ENCODE assay signal across 13 mouse cellular contexts in the genomic region with DNA sequence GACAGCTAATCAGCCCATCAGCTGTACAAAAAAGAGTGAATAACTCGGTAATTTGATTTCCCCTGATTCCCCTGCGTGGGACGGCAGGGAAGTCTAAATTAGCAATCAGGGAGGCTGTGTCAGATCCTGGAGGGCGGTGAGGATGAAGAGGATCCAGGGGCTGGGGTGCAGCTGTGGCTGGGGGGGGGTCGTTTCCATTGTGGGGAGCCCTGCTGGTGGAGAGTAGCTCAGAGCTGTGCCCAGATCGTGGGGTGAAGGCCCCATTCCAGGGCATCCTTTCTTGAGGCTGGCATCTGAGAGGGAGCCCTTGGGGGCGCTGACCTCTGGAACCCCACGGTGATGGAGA.
DNase-seq lines count a peak whose midpoint lies in the region; ATAC-seq and TF ChIP-seq lines count a peak whose summit lies in the region.
"Had no signal": no experiment of that assay in that cellular context is flagged by ENCODE, and none has a peak within 500 bp of the region (broad histone marks: within the 10 kb centered on the region; RNA-seq: fewer than 3 reads in every experiment).

No protein-coding gene starts in this region.

- H3K36me3 ChIP-seq in heart, embryonic 13.5 days = no peaks in the 10 kb centered on the region
- no peaks in the 10 kb centered on the region for H3K36me3 ChIP-seq in forebrain, embryonic 11.5 days (ENCODE audit: control insufficient read depth, insufficient read depth, low read length)
- no peaks in the 10 kb centered on the region for H3K36me3 ChIP-seq in hindbrain, embryonic 14.5 days (replicated peaks; ENCODE audit: control insufficient read depth, insufficient read depth)
- no peaks in the 10 kb centered on the region for H3K36me3 ChIP-seq in midbrain, postnatal 0 days (ENCODE audit: insufficient read depth, low read length)
- H3K36me3 ChIP-seq in liver, embryonic 12.5 days = no peaks in the 10 kb centered on the region
- H3K36me3 ChIP-seq: heart, embryonic 10.5 days; limb, embryonic 13.5 days; stomach, embryonic 15.5 days had no signal

- H3K4me3 ChIP-seq in heart, embryonic 13.5 days = no peak overlapping the region
- no peak overlapping the region for H3K4me3 ChIP-seq in forebrain, embryonic 11.5 days (ENCODE audit: low read depth, low read length)
- H3K4me3 ChIP-seq in hindbrain, embryonic 14.5 days (replicated peaks; ENCODE audit: low read length) = no peak overlapping the region
- H3K4me3 ChIP-seq in midbrain, postnatal 0 days (ENCODE audit: low read depth, low read length) = no peak overlapping the region
- no peak overlapping the region for H3K4me3 ChIP-seq in liver, embryonic 12.5 days
- H3K4me3 ChIP-seq: limb, embryonic 13.5 days; stomach, embryonic 15.5 days had no signal

- no peak overlapping the region for H3K27ac ChIP-seq in heart, embryonic 13.5 days (replicated peaks)
- peak overlapping the region; percentile 10; the same call in 1 of the 2 replicates for H3K27ac ChIP-seq in forebrain, embryonic 11.5 days (ENCODE audit: low read depth, low read length)
- no peak overlapping the region; the same call in 1 of the 2 replicates for H3K27ac ChIP-seq in hindbrain, embryonic 14.5 days
- no peak overlapping the region for H3K27ac ChIP-seq in midbrain, postnatal 0 days (ENCODE audit: low read depth, low read length)
- no peak overlapping the region for H3K27ac ChIP-seq in liver, embryonic 12.5 days
- H3K27ac ChIP-seq: heart, embryonic 10.5 days; limb, embryonic 13.5 days; stomach, embryonic 15.5 days had no signal

- H3K4me2 ChIP-seq in heart, embryonic 13.5 days = peak overlapping the region; percentile 35; the same call in 1 of the 2 replicates
- H3K4me2 ChIP-seq in forebrain, embryonic 11.5 days (ENCODE audit: low read depth, low read length, severe bottlenecking) = peak overlapping the region; percentile 43; the same call in 1 of the 2 replicates
- H3K4me2 ChIP-seq in hindbrain, embryonic 14.5 days (replicated peaks) = peak overlapping the region; percentile 44
- H3K4me2 ChIP-seq in midbrain, postnatal 0 days (ENCODE audit: low read depth, low read length, poor library complexity, severe bottlenecking) = 0 out of 2 replicates have a peak overlapping the region, but pooled peaks have one; percentile 18
- no peak overlapping the region for H3K4me2 ChIP-seq in liver, embryonic 12.5 days
- H3K4me2 ChIP-seq: lung, embryonic 14.5 days had no signal

- no peaks in the 10 kb centered on the region for H3K9me3 ChIP-seq in heart, embryonic 13.5 days
- no peaks in the 10 kb centered on the region for H3K9me3 ChIP-seq in forebrain, embryonic 11.5 days (ENCODE audit: control insufficient read depth, low read length)
- no peaks in the 10 kb centered on the region for H3K9me3 ChIP-seq in hindbrain, embryonic 14.5 days (ENCODE audit: control insufficient read depth, low read length)
- H3K9me3 ChIP-seq in midbrain, postnatal 0 days (ENCODE audit: low read length) = no peaks in the 10 kb centered on the region
- no peaks in the 10 kb centered on the region for H3K9me3 ChIP-seq in liver, embryonic 12.5 days (replicated peaks)
- H3K9me3 ChIP-seq: heart, embryonic 10.5 days; limb, embryonic 13.5 days; stomach, embryonic 15.5 days had no signal

- H3K27me3 ChIP-seq in heart, embryonic 13.5 days (replicated peaks) = peaks cover 66% of the 10 kb centered on the region
- no peaks in the 10 kb centered on the region; the same call in 1 of the 2 replicates for H3K27me3 ChIP-seq in forebrain, embryonic 11.5 days (ENCODE audit: control insufficient read depth, insufficient read depth, low read length)
- H3K27me3 ChIP-seq in hindbrain, embryonic 14.5 days (ENCODE audit: control insufficient read depth, insufficient read depth, low read length) = no peaks in the 10 kb centered on the region; the same call in 1 of the 2 replicates
- no peaks in the 10 kb centered on the region; the same call in 1 of the 2 replicates for H3K27me3 ChIP-seq in midbrain, postnatal 0 days (ENCODE audit: insufficient read depth, low read length)
- H3K27me3 ChIP-seq in liver, embryonic 12.5 days (replicated peaks) = peaks cover 6% of the 10 kb centered on the region

- H3K4me1 ChIP-seq in heart, embryonic 13.5 days = no peaks in the 10 kb centered on the region
- no peaks in the 10 kb centered on the region; the same call in 1 of the 2 replicates for H3K4me1 ChIP-seq in forebrain, embryonic 11.5 days (replicated peaks; ENCODE audit: control insufficient read depth, insufficient read depth, low read length)
- H3K4me1 ChIP-seq in hindbrain, embryonic 14.5 days (replicated peaks; ENCODE audit: control insufficient read depth, insufficient read depth, low read length) = peaks cover 8% of the 10 kb centered on the region
- H3K4me1 ChIP-seq in midbrain, postnatal 0 days (ENCODE audit: insufficient read depth, low read length) = peaks cover 5% of the 10 kb centered on the region; the same call in 1 of the 2 replicates
- no peaks in the 10 kb centered on the region for H3K4me1 ChIP-seq in liver, embryonic 12.5 days
- H3K4me1 ChIP-seq: limb, embryonic 13.5 days had no signal

- ATAC-seq in heart, embryonic 13.5 days (ENCODE audit: extremely low read depth, insufficient number of reproducible peaks, low FRiP score, low TSS enrichment) = no peak
- ATAC-seq in forebrain, embryonic 11.5 days (replicated peaks; ENCODE audit: low FRiP score) = no peak; the same call in 1 of the 2 replicates
- no peak; the same call in 1 of the 2 replicates for ATAC-seq in hindbrain, embryonic 14.5 days (ENCODE audit: low FRiP score)
- no peak for ATAC-seq in midbrain, postnatal 0 days (ENCODE audit: low FRiP score)
- no peak for ATAC-seq in liver, embryonic 12.5 days

- H3K9ac ChIP-seq in heart, embryonic 13.5 days = no peak overlapping the region
- H3K9ac ChIP-seq in forebrain, embryonic 11.5 days (ENCODE audit: low read length) = no peak overlapping the region
- H3K9ac ChIP-seq in hindbrain, embryonic 14.5 days = no peak overlapping the region; the same call in 1 of the 2 replicates
- peak overlapping the region; percentile 29; the same call in 1 of the 2 replicates for H3K9ac ChIP-seq in midbrain, postnatal 0 days (replicated peaks; ENCODE audit: low read length, poor library complexity, severe bottlenecking)
- H3K9ac ChIP-seq in liver, embryonic 12.5 days = no peak overlapping the region
- H3K9ac ChIP-seq: limb, embryonic 13.5 days; lung, embryonic 14.5 days; stomach, embryonic 15.5 days had no signal

- 19% methylated on average over 8 of the region's 8 CpGs for WGBS in heart, embryonic 13.5 days
- WGBS in forebrain, embryonic 11.5 days = 27% methylated on average over 8 of the region's 8 CpGs
- 19% methylated on average over 8 of the region's 8 CpGs for WGBS in hindbrain, embryonic 14.5 days
- WGBS in midbrain, postnatal 0 days = 13% methylated on average over 8 of the region's 8 CpGs
- 27% methylated on average over 8 of the region's 8 CpGs for WGBS in liver, embryonic 12.5 days (ENCODE audit: insufficient replicate concordance)

- TF ChIP-seq CTCF in midbrain, postnatal 0 days (IDR thresholded peaks at IDR 0.05) = no peak

- DNase-seq in heart, postnatal 36 days = no peak
- DNase-seq in forebrain, embryonic 11.5 days (ENCODE audit: low spot score) = no peak
- DNase-seq in hindbrain, embryonic 14.5 days (ENCODE audit: low spot score) = no peak
- no peak for DNase-seq in midbrain, postnatal 0 days (ENCODE audit: low spot score)
- DNase-seq in urinary bladder, adult 2 months (ENCODE audit: low spot score) = no peak
- DNase-seq in gastrocnemius, adult 18-20 months (ENCODE audit: low spot score) = no peak
- DNase-seq: thymus, postnatal 14 days had no signal

- intact Hi-C loops in heart, postnatal 36 days (cut with DNase I) = no loop called here
